Mouse (Mus musculus) spleen, adult 2 months (tissue): ENCODE measurements around the gene 2810408A11Rik. TPM values are rescaled to one million over a fixed set of nuclear protein-coding genes. Genes with fewer than 3 reads are reported as not detected.

Source experiments
- DNase-seq, 2 experiments: peaks; one replicate each; pipeline versions ENCODE4 v3.0.0 to v3.0.0-alpha.2; 2012 to 2021; ENCODE audit warnings: low spot score in 2 of 2, low read depth in 1 of 2
- H3K27ac ChIP-seq: fragments of 200-500 bp; 2 replicates; pipeline ENCODE4 v1.5.1; 2012; ENCODE audit warnings: low read length, inconsistent platforms; ENCODE audit not compliant: insufficient read depth
- H3K27me3 ChIP-seq: fragments of 200-500 bp; 2 replicates; pipeline ENCODE4 v1.6.1; 2012; ENCODE audit warnings: mild to moderate bottlenecking, moderate library complexity, low read length, inconsistent platforms; ENCODE audit not compliant: control insufficient read depth, insufficient read depth
- H3K36me3 ChIP-seq: fragments of 200-500 bp; 2 replicates; pipeline ENCODE4 v1.6.1; 2012; ENCODE audit warnings: mild to moderate bottlenecking, low read length, inconsistent platforms; ENCODE audit not compliant: control insufficient read depth, insufficient read depth
- H3K4me1 ChIP-seq: fragments of 200-500 bp; 2 replicates; pipeline ENCODE4 v1.6.1; 2011; ENCODE audit warnings: inconsistent platforms; ENCODE audit not compliant: control insufficient read depth, insufficient read depth, insufficient read length
- H3K4me3 ChIP-seq: fragments of 200-500 bp; 2 replicates; pipeline ENCODE4 v1.5.1; 2011; ENCODE audit warnings: mild to moderate bottlenecking, inconsistent platforms; ENCODE audit not compliant: insufficient read depth, insufficient read length; ENCODE audit errors: extremely low read depth
- CTCF ChIP-seq: fragments of 200-500 bp; IDR thresholded peaks from 2 replicates; pipeline ENCODE4 v1.5.1; 2011; ENCODE audit warnings: mild to moderate bottlenecking, inconsistent platforms; ENCODE audit not compliant: insufficient read depth, insufficient read length, insufficient replicate concordance; ENCODE audit errors: extremely low read depth
- POLR2A ChIP-seq: fragments of 200-500 bp; IDR thresholded peaks from 2 replicates; pipeline ENCODE4 v1.6.1; 2011; ENCODE audit warnings: low read depth, low read length, inconsistent platforms
- WGBS: fragments of 180-500 bp; shearing (Covaris S2); methylation state at CpG from one replicate; pipeline ENCODE4 v1.1.7; 2018; 5-methylcytosine and 5-hydroxymethylcytosine counted together
- polyA plus RNA-seq: library from polyadenylated mRNA; depleted of rRNA; stranded (reverse); fragments of >200 nt; gene quantifications from 2 replicates; pipeline ENCODE4 v1.2.3, GENCODE M21; 2012

Gene 2810408A11Rik
- polyA plus RNA-seq, 1 experiment: 0.51 TPM

GRCm38 (mm10) chr11:69910781-69911560, 10.2 kb upstream of the 2810408A11Rik start:
- H3K27ac ChIP-seq: no peak overlapping the region
- no peak overlapping the region for H3K4me3 ChIP-seq
- H3K4me1 ChIP-seq: peaks cover 8% of the 10 kb centered on the region
- WGBS: 94% methylated on average over 17 of the region's 17 CpGs
- H3K36me3 ChIP-seq: peaks cover 53% of the 10 kb centered on the region
- no peak for TF ChIP-seq CTCF
- no peak for TF ChIP-seq POLR2A
- no peak for DNase-seq
- H3K27me3 ChIP-seq: no peaks in the 10 kb centered on the region

GRCm38 (mm10) chr11:69910177-69910576, 9.4 kb upstream of the 2810408A11Rik start:
- no peak overlapping the region for H3K27ac ChIP-seq
- no peak for TF ChIP-seq CTCF
- TF ChIP-seq POLR2A: no peak
- H3K4me3 ChIP-seq: no peak overlapping the region
- no peak for DNase-seq
- H3K36me3 ChIP-seq: peaks cover 50% of the 10 kb centered on the region
- H3K27me3 ChIP-seq: no peaks in the 10 kb centered on the region
- WGBS: 91% methylated on average over 8 of the region's 8 CpGs
- H3K4me1 ChIP-seq: peaks cover 8% of the 10 kb centered on the region

GRCm38 (mm10) chr11:69909174-69909573, 8.4 kb upstream of the 2810408A11Rik start:
- TF ChIP-seq CTCF (no peak), POLR2A (no peak)
- Histone ChIP-seq H3K27me3 (no peaks in the 10 kb centered on the region), H3K36me3 (peaks cover 51% of the 10 kb centered on the region), H3K4me3 (no peak overlapping the region), H3K4me1 (peaks cover 4% of the 10 kb centered on the region; the same call in 1 of the 2 replicates), H3K27ac (no peak overlapping the region)
- WGBS: 94% methylated on average over 5 of the region's 5 CpGs
- DNase-seq: no peak

- DNase-seq: no peak
- Histone ChIP-seq H3K4me3 (no peak overlapping the region), H3K27ac (no peak overlapping the region), H3K27me3 (no peaks in the 10 kb centered on the region), H3K4me1 (peaks cover 4% of the 10 kb centered on the region; the same call in 1 of the 2 replicates), H3K36me3 (peaks cover 56% of the 10 kb centered on the region)
- TF ChIP-seq CTCF: no peak
- no peak for TF ChIP-seq POLR2A
- WGBS: 94% methylated on average over 11 of the region's 11 CpGs
These were observed 7.9 kb upstream of the 2810408A11Rik start for GRCm38 (mm10) chr11:69908645-69909044.

GRCm38 (mm10) chr11:69904311-69904710, 3.5 kb upstream of the 2810408A11Rik start:
- Histone ChIP-seq H3K4me3 (no peak overlapping the region), H3K27me3 (no peaks in the 10 kb centered on the region), H3K4me1 (peaks cover 2% of the 10 kb centered on the region; the same call in 1 of the 2 replicates), H3K36me3 (peaks cover 41% of the 10 kb centered on the region), H3K27ac (no peak overlapping the region)
- 92% methylated on average over 9 of the region's 9 CpGs for WGBS
- no peak for TF ChIP-seq POLR2A
- TF ChIP-seq CTCF: no peak
- DNase-seq: no peak

GRCm38 (mm10) chr11:69902972-69903371, 2.2 kb upstream of the 2810408A11Rik start:
- 93% methylated on average over 13 of the region's 13 CpGs for WGBS
- no peak for DNase-seq
- H3K4me3 ChIP-seq: no peak overlapping the region

GRCm38 (mm10) chr11:69901993-69902392, 1.2 kb upstream of the 2810408A11Rik start:
- peak overlapping the region; percentile 57 for H3K4me3 ChIP-seq
- peaks cover 2% of the 10 kb centered on the region; the same call in 1 of the 2 replicates for H3K4me1 ChIP-seq
- peaks cover 21% of the 10 kb centered on the region for H3K36me3 ChIP-seq
- TF ChIP-seq POLR2A: no peak
- TF ChIP-seq CTCF: no peak
- 1% methylated on average over 38 of the region's 39 CpGs for WGBS
- no peaks in the 10 kb centered on the region for H3K27me3 ChIP-seq
- peak overlapping the region; percentile 49; the same call in 1 of the 2 replicates for H3K27ac ChIP-seq
- DNase-seq: no peak

More at GRCm38 (mm10) chr11:69902972-69903371, 2.2 kb upstream of the 2810408A11Rik start:
- no peaks in the 10 kb centered on the region for H3K27me3 ChIP-seq
- peaks cover 2% of the 10 kb centered on the region; the same call in 1 of the 2 replicates for H3K4me1 ChIP-seq
- peaks cover 30% of the 10 kb centered on the region for H3K36me3 ChIP-seq
- H3K27ac ChIP-seq: no peak overlapping the region
- TF ChIP-seq CTCF: no peak
- no peak for TF ChIP-seq POLR2A
